Mouse (Mus musculus) adrenal gland, adult 2 months (tissue): Measurements from ENCODE around the gene Trim3. TPM values are rescaled to one million over a fixed set of nuclear protein-coding genes. Genes with fewer than 3 reads are reported as not detected.

Source experiments
- DNase-seq: peaks from one replicate; pipeline ENCODE4 v3.0.0; 2021
- long read RNA-seq: library from polyadenylated mRNA; stranded (forward); transcript quantifications from one replicate; pipeline ENCODE4 v2.0.0, GENCODE M21; 2021
- polyA plus RNA-seq: library from polyadenylated mRNA; depleted of rRNA; stranded (reverse); fragments of >200 nt; gene quantifications from 2 replicates; pipeline ENCODE4 v1.2.3, GENCODE M21; 2012; rRNA removed
- total RNA-seq, 2 experiments: library from RNA; stranded (reverse); gene quantifications; 2 replicates each; pipeline ENCODE4 v1.2.3; 2021

Trim3 gene
- total RNA-seq = 10 to 100 TPM; 24.2 to 33.8 TPM
- 34.6 and 36.2 TPM in 2 replicates for polyA plus RNA-seq
- long read RNA-seq, transcript Trim3-202 (12 exons, 2,841 nt) = major isoform, 5 of 23 reads
- long read RNA-seq, partial matches to known transcripts = 8 of 23 reads
- long read RNA-seq, other reads (novel, unspliced or antisense) = 6 of 23 reads

- peak; percentile 98 for DNase-seq
These were observed at the start of gene Trim3 for GRCm38 (mm10) chr7:105633127-105633800. Gene Trim3, minus strand, starts transcription at chr7:105633571.

DNA sequence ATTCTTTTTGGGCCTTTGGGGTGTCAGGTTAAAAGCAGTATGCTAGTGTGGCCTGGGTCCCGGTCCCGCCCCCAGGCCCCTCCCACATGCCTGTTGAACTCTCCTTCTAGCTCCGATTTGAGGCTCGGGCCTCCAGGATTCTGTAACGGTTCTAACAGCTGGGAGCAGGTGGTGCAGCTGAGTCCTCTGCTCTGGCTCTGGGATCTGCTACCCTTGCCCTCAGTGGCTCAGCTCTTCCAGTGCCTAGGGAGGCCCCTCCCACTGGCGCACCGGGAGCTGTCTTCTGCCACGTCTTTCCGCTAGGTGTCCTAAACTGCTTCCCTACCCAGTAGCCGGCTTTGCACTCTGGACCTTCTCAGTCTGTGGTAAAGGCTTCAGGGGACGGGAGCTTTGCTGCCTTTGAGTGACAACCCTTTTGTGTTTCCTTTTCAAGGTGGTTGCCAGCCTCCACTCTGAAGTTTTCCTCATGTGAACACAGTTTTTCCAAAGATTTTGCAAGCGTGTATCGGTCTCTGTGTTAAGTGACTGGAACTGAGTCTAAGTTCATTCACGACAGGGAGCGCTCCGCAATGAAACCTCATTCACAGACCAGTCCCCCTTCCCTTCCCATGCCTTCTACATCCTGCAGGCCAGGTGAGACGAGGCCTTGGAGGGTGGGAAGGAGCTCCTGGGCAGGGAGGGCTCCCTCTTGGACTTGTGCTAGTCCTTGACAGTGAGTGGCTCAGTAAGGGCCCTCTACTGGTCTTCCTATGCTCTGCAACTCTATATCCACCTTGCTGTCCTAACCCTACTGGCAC is 17.5 kb upstream of the Trim3 start, which contains the start of gene Dnhd1:
Gene Dnhd1 (plus strand): TSS at position 189 of the 797 bp plus-strand sequence.
- DNase-seq = peak; percentile 89

GRCm38 (mm10) chr7:105641936-105642335 is 8.6 kb upstream of the Trim3 start:
- DNase-seq = no peak

- DNase-seq = peak; percentile 51
These were observed 7.5 kb upstream of the Trim3 start for GRCm38 (mm10) chr7:105640894-105641255.

- DNase-seq = peak; percentile 97
These were observed 7.0 kb upstream of the Trim3 start, which contains the start of the genes Arfip2 and Gm45799 for GRCm38 (mm10) chr7:105640233-105640893. Gene Arfip2, minus strand, starts transcription at chr7:105640416. Gene Gm45799, plus strand, starts transcription at chr7:105640552.

- no peak for DNase-seq
These were observed 6.4 kb upstream of the Trim3 start, which contains the start of gene Timm10b for GRCm38 (mm10) chr7:105639756-105640155. Gene Timm10b, plus strand, starts transcription at chr7:105640056.

DNA sequence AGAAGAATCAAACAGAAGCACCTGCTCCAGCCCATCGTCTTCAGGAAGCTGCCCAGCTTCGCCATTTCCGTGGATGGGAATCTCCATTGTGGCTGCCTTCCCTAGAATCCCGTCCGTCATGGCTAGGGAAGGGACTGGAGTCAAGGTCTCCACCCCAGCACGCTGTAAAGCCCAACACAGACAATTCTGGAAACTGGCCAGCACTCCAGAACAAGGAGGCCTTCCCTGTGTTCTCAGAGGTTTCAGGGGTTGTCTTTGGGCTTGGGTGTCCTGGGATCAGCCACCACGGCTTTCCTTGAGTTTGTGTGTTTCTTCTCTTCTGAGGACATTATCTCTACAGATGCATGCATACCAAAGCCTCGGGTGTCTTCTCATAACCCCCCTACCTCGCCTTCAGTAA is 5.9 kb upstream of the Trim3 start:
- DNase-seq = no peak

DNA sequence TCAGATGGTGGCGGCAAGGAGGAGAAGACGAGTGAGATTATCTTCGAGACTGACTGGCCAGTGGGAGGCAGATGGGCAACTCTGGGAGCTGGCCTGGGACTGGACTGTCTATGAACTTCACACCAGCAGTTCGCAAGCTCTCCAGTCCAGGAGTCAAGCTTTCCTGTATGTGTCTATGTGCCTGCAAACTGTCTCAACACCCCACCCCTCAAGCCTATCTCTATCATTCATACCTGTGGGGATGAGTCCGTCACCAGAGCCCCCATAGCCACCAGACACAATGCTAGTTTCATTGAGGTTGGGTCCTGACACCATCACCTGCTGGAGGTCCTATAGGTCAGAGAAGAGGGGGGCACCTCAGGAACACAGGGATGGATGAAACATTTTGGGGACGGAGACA is 5.4 kb upstream of the Trim3 start:
- no peak for DNase-seq

DNA sequence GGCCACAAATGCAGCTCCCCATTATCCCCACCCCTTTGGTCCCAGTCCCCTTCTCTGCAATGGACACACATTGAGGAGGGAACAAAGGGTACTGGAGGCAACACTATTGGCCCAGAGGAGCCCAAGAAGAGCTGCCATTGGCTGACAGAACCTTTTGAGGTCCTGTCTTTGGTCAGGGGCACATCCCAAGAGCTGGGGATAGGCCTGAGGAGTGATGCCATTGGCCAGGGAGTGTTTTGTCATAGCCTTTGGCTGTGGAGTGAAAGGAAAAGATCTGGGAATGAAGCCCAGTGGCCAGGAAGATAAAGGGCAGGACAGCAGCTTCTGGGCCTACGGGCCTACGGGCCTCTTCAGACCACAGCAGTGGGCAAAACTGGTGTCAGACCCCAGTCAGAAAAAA is 2.4 kb upstream of the Trim3 start:
- DNase-seq = no peak

GRCm38 (mm10) chr7:105634272-105634920 is 1.0 kb upstream of the Trim3 start:
- no peak for DNase-seq

DNA sequence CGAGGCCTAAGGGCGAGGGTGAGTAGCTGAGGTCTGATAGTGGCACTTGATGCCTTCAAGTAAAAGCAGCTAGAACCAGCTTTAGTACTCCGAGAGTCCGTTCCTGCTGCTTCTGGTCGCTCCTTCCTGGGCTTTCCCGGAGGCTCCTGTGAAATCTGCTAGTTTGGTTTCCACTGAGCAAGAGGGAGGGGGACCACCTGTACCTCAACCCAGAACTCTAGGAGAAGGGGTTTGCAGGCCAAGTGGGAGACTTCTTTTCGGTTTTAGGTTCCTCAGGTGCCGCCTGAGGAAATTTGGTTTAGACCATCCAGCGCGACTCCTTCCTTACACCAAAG is 397 bp upstream of the Trim3 start:
- no peak for DNase-seq

GRCm38 (mm10) chr7:105632551-105632972 is 809 bp downstream of the Trim3 start:
- no peak for DNase-seq

DNA sequence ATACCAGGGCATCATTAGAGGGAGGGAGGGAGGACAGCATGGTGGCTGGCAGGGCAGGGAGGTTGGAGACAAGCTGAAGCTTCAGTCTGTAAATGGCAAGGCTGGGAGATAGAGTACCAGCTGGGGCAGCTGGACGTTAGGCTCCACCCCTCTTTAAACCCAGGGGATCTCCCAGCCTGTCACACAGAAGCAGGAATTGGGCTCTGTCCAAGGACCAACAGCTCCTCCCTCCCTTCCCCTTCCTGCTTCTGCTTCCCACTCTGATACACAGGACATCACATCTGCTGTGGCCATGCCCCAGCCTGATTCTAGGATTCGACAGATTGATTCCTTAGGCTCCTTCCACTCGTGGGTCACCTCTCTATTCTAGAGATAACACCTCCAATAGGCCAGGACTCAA is 4.7 kb downstream of the Trim3 start:
- peak; percentile 74 for DNase-seq

DNA sequence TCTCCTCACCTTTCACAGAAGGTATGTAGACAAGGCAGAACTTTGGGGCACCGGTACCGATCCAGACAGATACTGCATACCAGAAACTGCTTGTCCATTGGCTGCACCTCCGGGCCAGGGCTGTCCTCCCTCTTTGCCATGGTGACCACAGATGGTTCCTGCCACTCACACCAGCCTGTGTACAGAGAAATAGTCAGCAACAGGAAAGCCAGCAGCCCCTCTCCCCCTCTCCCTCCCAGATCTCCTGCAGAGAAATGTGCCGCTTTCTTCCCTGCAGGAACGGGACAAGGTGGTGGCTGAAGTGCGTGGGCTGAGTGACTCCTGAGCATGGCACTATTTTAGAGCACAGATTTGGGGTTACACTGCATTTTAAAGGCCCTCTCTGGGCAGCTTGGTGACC is 8.0 kb downstream of the Trim3 start:
- no peak for DNase-seq

- DNase-seq = no peak
These were observed 11.6 kb downstream of the Trim3 start for GRCm38 (mm10) chr7:105621646-105622292.

GRCm38 (mm10) chr7:105621053-105621452 is 12.3 kb downstream of the Trim3 start:
- no peak for DNase-seq

DNA sequence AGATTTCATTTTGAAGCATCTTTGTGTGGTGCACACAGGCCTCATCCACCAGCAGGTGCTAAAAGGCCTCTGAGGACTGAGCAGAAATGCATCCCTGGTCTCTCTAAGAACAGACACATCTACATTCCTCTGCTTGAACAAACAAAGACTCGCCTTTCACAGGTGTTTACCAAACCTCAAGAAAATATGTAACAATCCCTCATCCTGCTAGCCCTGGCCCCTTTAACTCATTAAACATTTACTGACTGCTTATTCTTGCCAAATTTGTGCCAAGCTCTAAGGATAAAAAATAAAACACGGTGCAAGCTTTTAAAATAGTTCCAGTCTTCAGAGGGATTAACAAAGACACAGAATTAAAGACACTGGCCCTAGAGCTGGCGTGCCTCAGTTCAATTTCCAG is 13.7 kb downstream of the Trim3 start:
- DNase-seq = no peak

DNA sequence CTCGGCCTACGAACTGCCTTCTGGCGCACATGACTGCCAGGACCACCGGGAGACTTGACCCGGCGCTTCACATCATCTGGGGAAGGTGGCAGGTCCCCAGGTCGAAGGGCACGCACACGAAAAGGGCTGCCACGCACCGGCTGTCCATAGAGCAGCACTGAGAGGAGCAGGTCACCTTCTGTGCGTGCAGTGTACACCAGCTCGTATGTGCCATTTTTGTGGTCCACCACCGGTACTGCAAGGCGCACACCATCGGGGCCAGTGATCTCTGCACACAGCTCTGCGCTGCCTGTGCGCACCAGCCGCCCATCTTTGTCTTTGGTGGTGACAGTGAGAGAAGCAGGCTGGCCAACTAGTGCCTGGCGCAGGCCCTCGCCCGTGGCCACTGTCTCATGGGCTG is 15.6 kb downstream of the Trim3 start:
- no peak for DNase-seq

- DNase-seq = no peak
These were observed 16.8 kb downstream of the Trim3 start for GRCm38 (mm10) chr7:105616561-105616960.

DNA sequence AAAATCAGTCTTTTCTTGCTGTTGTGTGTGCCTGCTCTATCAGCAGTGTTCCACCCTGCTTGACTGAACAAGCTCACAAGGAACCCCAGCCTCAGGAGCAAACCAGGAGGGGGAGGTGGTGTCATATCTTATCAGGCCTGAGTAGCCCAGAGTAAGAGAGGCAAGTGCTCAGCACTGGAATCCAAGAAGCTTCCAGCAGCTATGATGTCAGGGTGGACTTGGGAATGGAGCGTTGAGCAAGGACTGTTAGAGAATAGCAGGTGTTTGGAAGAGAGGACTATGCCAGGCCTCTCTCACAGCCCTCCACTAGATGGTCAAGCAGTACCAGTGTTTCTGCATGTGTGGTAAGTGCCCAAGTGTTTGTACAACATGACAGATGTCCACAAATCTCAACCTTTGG is 17.7 kb downstream of the Trim3 start:
- DNase-seq = no peak

- no peak for DNase-seq
These were observed 19.0 kb downstream of the Trim3 start for GRCm38 (mm10) chr7:105614400-105614799.
